Mouse (Mus musculus) liver, adult 2 months (tissue): ENCODE measurements around the gene Sap30l.

Source experiments
- CTCF ChIP-seq: fragments of 200-500 bp; IDR thresholded peaks from 2 replicates; pipeline ENCODE4 v1.5.1; 2011; ENCODE audit warnings: low read depth, low read length, control low read depth
- POLR2A ChIP-seq: fragments of 200-500 bp; IDR thresholded peaks from 2 replicates; pipeline ENCODE4 v1.6.1; 2011; ENCODE audit warnings: low read length, control low read depth; ENCODE audit not compliant: insufficient read depth; ENCODE audit errors: extremely low read depth

DNA sequence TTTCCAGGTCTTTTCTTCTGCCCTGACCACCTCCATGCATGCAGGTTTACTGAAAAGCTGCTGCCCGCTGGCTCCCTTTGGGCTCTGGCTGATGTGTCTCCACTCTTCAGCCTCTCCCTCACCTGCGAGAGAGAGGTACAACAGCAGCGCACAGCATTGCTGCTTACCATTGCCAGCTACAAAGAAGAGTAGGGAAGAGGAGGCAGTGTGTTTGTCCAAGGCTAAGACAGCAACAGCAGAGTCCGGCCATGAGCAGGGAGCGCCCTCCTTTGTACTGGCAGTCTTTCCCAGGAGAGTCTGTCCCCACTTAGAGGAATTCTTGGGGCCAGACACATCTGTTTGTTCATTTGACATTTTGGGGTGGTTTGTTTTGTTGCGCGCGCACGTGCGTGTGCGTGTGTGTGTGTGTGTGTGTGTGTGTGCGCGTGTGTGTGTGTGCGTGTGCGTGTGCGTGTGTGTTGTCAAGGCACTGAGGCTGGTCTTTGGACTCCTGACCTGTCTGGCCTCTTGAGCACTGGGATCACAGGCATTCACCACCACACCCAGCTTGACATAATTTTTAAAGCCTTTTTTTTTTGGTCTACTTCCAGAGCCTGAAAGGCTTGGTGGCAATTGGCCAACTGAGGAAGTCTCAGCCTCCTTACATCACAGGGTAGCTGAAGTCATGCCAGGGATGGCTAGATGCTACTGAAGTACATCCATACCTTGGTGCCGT is 7.7 kb downstream of the Sap30l start:
- TF ChIP-seq POLR2A (no peak), CTCF (no peak)
